Mouse (Mus musculus): Measurements from ENCODE around the gene Fam19a2.

Gene Fam19a2

DNA sequence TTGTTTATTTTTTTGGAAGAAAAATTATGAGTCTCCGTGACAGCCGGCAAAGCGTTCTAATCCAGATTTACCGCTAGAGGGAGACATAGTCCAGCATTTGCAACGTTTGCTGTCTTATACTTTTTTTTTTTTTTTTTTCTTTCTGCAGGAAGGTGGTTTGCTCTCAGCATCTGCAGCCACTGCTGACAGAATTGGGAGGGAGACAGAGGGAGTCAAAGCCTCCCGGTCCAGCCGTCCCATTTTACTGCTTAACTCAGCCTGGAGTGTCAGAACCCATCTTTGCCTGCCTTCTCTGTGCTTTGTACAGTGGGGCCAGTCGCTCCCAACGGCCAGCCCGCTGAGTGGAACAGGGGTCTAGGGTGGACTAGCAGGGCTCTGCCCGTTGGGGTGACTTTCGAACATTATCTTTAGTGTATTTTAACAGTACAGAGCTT lies at the start of gene Fam19a2:
Gene Fam19a2, plus strand, starts transcription at position 121 of the 434 bp plus-strand sequence.
- no peak for DNase-seq (ENCODE audit: low spot score)

DNA sequence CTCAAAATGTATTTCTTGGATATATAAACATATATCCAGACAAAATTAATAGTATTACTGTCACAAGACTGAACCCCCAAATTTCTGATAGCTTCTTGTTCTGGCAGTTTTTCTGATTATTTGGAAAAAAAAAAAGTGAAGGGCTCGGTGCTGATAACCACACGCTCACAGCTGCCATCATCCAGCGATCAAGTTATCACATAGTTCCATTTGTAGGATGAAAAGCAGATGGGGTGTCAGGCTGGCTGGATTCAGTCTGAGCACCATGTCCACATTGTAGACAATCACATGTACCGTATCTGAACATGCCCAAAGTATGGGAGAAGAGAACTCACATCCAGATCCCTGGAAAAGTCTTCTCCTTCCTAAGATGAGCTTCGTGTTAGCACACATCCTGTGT lies 41.0 kb upstream of the Fam19a2 start:
- no peak for DNase-seq (ENCODE audit: low spot score)

DNA sequence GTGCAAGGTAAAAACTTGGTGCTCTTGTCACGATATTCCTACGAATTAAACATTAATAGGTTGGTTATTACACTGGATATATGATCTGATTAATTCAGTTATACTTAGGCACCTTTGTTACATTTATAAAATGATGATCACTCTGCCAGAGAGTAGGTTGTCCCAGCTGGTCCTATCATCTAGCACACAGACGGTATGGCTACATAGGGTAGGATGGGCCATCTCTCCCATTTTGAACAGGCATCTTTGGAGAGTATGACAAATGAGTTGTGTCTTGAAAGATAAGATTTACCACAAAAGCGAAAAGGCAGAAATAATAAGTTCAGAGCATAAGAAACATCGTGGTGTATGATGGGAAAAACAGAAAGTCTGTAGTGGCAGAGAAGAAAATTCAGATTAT lies 34.4 kb upstream of the Fam19a2 start:
- DNase-seq (ENCODE audit: low spot score): no peak

DNA sequence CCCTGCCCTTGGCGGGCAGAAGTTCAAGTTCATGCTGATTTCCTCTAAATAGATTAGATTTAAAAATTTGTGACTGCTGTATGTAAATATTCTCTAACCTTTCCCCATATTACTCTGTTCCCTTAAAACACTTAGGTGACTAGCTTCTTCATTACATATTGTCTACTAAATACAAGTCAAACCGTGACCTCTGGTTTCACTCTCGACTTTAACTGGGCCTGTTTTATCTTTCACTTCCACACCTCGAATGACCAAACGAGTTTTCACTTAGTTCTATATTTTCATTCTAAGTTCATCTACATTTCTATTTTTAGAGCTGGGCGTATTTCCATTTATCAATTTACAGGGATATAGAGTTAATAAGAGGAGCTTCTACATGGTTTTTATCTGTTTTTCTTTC lies 15.7 kb upstream of the Fam19a2 start:
- no peak for DNase-seq (ENCODE audit: low spot score)

DNA sequence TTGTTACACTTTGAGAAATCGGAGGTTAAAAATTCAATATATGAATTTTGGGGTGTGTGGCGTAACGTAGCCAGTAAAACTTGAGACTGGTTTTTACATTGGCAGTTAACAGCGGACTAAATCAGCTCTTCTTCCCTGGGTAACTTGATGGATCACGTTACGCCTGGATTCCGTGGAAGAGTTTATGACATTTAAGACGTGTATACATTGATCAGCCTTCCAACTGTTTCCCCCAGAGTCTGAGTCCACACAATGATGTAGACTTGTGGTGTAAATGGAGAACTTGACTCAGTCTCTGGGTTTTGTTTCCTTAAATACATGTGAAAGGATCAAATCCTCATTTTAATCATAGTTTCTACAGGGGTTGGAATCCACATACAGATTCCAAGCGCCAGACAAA lies 11.9 kb upstream of the Fam19a2 start:
- DNase-seq (ENCODE audit: low spot score): no peak

DNA sequence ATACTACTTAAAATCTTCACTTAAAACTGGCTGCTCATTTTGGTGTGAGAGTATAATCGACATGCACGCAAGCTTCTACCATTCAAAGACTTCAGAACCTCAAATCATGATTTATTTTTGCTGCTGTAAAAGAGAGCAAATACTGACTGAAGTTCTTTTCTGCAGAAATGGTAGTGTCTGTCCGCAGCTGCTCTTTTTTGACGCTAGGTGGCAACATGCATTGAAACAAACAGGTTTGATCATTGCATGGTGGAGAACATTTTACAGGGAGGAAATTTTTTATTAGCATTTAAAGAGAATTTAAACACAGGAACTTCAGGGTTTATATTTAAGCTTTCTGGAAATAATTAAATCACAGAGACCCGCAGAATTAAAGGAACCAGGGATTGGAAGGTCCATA lies 9.5 kb upstream of the Fam19a2 start:
- no peak for DNase-seq (ENCODE audit: low spot score)

DNA sequence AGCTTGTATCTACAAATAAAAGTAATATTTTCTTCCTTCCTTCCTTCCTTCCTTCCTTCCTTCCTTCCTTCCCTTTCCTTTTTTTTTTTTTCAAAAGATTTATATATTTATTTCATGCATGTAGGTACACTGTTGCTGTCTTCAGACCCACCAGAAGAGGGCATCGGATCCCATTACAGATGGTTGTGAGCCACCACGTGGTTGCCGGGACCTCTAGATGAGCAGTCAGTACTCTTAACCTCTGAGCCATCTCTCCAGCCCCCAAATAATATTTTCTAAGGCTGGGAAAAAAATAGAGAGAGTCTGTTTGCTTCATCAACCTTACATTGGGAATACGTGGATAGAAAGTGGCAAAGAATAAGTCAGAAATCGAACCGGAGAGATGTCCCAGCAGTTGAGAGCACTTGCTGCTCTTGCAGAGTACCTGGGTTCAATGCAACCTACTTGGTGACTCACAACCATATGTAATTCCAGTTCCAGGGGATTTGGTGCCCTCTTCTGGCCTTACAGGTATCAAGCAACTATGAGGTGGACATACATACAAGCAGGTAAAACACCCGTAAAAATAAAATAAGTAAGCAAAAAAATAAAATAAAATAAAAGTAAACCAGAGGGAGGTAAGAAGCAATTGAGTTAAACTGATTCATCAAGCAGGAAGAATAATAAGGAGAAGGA lies 8.0 kb upstream of the Fam19a2 start:
- no peak for DNase-seq (ENCODE audit: low spot score)

DNA sequence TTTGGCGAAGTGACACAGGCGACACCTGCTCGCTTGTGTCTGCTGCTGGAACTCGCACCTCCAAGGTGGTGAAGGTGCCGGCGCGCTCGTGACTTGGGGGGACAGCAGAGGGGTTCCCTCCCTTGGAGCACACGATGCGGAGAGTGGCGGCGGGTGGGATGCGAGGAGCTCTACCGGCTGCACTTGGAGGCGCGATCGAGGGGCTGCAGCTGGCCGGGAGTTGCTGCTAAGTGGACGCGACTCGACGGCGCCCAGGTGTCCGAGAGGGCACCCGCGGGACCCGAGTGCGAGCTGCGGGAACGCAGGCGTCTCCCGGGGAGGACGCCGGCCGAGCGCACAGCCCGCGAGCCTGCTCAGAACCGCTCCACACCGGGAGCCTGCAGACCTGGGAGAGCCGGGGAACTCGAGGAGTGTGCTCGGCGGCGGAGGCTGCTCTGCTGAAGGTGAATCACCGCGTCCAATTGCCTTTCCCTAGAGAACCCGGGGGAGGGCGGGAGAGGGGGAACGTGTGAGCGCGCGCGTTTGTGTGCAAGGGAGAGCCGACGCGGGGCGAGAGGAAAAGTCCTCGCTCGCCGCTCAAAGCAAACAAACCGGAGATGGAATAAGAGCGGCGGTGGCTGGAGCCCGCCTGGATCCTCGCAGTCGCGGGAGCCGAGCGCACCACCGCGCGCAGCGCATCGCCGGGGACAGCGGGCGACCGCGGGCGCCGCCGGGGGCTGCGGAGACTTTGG lies 830 bp downstream of the Fam19a2 start:
- no peak for DNase-seq (ENCODE audit: low spot score)

DNA sequence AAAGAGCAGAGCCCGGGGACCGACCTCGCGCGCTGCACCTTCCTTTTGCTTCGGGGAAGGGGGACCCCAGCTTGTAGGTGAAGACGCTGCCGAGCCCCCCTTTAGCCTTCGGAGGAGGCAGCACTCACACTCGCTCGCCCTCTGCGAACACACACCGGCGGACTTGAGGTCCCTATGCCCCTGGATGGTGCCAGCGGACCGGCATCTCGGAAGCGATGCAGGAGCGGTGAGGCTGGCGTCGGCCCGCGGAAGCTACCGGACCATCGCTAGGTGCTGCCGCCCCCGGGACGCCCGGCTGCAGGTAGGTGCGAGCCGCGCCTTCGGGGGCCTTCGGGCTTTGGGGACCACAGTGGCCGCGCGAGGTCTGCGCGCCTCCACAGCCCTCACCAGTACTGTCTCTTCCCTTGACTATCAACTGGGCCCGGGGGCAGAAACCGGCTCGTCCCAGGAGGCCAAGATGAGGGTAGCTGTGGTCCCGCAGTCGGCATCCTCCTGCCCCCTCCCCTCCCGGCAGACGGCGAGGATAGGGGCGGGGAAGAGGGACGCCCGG lies 1.5 kb downstream of the Fam19a2 start:
- DNase-seq (ENCODE audit: low spot score): no peak

DNA sequence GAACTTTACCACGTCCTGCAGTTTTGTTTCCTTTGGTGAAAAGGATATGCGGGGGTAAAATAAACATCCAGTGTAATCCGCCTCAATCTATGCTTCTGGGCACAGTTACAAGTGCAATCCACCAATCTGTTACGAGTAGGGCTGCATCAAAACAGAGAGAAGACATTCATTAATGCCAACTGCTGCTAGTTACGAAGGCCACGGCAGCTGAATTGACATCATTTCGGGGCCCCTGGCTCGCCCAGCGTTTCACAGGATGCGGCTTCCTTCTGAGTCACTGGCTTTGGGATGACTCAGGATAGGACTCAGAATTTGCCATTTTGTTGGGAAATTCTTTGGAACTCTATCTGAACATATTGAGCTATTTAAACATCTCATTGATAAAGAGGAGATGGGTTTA lies 4.8 kb downstream of the Fam19a2 start:
- no peak for DNase-seq (ENCODE audit: low spot score)

DNA sequence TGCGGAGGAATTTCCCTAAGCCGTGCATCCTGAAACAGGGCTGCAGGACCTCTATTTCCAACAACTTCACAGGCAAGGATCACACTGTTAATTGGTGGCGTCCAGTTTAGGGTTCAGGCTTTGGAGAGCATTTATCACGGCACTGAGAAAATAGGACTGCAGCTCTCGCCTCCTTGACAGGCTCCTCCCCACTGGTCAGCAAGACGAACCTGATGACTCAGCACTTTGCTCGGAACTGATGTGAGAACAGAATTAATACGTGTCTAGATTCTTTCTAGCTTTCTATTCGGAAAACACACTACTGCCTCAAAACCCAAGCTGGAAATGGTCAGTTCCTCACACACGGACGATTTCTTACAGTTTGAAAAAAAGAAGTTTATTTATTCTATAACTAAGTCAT lies 10.8 kb downstream of the Fam19a2 start:
- no peak for DNase-seq (ENCODE audit: low spot score)

DNA sequence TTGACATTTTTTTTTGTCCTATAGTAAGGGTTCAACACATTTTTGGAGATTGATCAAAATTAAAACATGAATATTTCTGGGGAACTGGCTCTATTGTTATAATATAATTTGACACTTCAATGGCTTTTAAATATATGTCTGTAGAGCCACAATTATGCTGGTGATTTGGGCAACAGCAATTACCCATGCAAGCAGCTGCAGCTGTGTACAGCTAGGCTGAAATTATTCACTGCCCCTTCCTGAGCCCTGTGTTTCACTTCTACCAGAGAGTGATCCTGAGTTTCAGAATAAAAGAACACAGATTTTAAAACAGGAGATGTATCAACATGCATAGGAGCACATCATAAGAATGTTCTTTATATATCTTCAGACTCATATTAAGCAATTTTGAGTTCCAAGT lies 43.5 kb downstream of the Fam19a2 start:
- no peak for DNase-seq (ENCODE audit: low spot score)

DNA sequence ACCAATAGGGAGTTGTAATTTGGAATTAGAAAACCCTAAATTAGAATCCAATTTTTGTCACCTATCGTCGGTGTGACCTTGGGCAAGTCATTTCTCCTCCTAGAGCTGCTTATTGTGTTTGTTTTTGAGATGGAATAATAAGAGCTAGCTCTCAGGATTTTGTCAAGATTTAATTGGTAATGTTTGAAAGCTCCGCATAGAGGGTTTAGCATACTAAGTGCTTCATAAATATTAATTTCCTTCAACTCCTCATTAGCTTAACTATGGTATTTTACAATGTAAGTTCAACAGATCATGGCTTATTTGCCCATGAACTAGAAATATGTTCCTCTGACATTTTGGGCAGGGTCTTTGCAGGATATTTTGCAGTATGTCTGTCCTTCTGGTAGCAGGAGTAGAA lies 62.5 kb downstream of the Fam19a2 start:
- DNase-seq (ENCODE audit: low spot score): no peak

DNA sequence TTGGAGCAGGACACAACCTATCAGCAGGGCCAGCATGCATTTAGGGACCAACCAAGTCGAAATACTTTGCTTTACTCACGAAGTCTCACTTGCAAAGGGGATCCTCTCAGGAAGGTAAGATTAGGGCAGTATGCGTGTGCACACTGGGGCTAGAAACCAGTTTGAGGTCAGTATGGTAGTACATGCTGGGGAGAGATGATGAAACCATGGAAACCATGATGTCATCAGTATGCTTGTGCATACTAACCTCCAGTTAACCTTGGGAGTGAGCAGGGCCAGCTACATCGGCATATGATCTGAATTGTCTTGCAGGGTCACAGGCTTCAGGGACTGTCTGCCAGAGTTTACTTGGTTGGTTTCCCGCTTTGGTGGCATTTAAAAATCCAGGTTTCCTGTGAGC lies 77.5 kb downstream of the Fam19a2 start:
- DNase-seq (ENCODE audit: low spot score): no peak

DNA sequence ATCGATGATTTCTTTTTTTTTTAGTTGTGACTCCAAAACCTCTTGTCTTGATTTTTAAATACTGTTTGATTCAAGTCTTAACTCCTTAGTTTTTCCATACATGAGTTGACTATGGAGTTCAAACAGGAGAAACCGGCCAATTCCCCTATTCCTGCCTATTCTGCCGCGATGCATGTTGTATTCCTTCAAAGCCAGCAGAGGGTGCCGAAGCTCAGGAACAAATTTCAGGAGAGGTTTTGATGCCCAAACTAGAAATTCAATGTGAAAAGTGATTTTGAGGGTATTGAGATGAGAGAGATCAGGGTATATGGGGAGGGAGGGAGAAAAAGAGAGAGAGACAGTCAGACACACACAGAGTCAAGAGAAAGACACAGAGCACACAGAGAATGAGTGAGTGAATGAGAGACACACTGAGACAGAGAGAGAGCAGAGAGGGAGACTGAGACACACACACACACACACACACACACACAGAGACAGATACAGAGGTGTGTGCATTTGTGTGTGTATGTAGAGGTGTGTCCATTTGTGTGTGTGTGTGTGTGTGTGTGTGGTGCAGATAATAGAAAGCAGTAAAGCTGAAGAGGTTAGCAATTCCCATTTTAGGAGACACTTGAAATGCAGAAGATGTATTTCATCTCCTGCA lies 78.9 kb downstream of the Fam19a2 start:
- no peak for DNase-seq (ENCODE audit: low spot score)

DNA sequence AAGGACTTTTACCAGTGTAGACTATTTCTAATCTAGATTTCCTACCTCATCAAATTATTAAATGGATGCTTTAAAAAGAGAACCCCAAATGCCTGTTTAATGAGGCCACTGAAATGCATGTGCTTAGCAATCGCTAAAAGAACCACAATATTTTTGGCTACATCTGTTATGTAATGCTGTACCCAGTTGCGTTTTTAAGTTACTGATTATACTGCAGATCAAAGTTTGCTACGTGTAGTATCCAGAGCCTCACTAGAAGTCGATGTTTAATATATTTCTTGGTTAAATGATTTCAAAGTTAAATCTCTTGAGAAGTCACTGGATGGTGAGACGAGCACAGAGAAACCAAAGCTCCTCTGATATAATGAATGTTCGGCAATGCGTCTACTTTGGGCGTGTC lies 82.5 kb downstream of the Fam19a2 start:
- DNase-seq (ENCODE audit: low spot score): no peak

DNA sequence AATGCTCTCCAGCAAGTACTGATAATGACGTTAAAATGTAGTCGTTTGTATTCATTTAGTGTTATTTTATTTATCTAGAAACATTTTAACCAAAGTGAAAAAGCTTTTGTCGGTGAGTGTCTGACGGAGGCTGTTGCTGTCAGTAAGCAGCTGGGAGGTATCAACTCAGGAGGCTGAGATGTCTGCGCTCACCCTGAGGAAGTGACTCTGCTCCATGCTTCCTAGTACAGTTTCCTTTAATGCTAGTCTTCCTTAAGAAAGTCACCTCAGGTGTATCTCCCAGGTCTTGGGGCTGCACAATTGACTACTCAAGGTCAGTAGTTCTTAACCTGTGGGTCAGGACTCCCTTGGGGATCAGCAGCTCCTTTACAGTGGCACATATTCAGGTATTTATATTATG lies 89.9 kb downstream of the Fam19a2 start:
- DNase-seq (ENCODE audit: low spot score): no peak

DNA sequence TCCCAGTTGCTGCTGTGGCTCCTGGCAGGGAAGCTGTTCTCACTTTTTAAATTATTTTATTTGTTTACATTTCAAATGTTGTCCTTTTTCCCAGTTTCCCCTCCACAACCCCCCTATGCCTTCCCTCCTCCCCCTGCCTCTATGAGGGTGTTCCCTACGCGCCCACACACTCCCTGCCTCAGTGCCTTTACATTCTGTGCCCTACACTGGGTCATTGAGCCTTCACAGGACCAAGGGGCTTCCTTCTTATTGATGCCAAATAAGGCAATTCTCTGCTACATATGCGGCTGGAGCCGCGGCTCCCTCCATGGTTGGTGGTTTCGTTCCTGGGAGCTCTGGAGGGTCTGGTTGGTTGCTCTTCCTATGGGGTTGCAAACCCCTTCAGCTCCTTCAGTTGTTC lies 93.2 kb downstream of the Fam19a2 start:
- DNase-seq (ENCODE audit: low spot score): no peak

DNA sequence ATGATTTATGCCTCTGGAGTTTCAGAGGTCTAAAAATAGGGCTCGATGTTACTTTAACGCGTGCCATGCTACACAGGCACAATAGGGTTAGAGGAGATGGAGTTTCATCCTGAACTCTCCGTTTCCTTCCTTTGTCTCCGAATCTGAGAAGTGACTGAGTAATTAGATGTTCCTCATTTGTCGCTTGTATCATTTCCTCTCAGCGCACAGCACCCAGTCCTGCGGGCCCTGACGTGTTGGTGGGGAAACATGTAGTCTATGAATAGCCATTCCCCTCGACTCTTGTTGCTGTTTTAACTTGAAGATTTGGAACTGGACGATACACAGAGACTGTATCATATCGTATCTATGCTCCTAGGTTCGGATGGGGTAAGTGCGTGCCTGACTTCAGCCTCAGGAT lies 96.7 kb downstream of the Fam19a2 start:
- DNase-seq (ENCODE audit: low spot score): no peak

DNA sequence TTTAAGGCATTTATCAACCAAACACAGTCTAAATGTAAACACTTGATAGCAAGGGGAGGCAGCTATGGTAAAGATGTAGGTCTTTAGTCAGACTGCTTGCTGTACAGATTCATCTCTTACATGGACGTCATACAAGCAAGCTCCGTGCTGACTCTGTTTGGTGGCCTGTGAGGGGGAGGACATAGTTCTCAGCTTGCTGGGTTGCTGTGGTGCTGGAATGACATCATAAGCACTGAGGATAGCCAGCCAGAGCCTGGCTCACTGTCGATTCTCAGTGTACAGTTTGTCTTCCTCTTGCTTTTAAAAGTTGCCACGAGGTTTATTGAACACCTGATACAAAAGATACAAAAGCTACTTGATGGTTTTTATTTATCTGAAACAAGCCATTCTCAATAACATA lies 100.8 kb downstream of the Fam19a2 start:
- DNase-seq (ENCODE audit: low spot score): no peak

DNA sequence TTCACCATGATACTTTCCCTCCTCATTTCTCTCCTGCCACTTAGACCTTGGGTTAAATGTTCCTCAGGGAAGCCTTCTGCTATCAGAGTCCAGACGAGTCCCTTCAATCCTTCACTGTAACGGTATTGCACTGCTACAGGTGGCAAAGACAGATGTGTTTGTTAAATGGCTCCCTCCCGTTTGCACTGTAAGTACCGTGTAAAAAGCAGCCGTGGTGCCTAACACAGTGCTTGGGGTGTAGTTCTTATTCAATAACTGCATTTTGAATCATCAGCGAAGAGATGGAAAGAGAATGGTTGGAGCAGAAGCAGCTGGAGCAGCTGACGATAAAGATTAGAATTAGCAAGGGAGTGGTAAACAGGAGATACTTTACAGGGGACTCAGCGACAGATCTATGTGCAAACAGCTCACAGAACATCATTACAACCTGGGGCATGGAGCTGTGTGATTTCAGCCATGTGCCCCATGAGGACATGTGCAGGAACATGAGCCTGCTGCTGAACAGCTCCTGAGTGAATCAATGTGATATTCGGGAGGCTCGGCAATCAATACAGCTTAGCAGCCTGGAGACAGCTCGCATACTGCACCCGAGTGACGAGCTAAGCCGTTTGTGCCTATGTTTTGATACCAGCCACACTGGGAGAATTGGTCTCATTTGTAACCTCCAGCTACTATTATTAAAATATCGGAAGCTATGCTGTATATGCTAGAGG lies 103.5 kb downstream of the Fam19a2 start:
- no peak for DNase-seq (ENCODE audit: low spot score)

DNA sequence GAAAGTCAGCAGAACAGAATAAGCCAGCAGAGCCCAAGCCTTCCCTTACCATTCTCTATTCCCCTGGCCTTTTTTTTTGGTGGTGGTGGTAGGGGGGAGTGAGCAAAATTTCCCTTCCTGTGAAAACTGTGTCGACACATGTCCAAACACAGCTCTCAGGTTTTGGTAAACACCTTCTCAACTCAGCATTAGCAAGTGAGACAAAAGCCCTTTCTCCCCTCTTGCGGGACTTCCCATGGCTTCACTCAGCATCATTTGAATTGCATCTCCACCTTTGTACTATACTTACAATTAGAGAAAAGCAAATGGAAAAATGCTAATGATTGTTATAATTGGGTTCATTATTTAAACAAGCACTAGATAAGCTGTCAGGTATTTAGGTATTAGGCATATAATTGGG lies 119.5 kb downstream of the Fam19a2 start:
- DNase-seq (ENCODE audit: low spot score): no peak

DNA sequence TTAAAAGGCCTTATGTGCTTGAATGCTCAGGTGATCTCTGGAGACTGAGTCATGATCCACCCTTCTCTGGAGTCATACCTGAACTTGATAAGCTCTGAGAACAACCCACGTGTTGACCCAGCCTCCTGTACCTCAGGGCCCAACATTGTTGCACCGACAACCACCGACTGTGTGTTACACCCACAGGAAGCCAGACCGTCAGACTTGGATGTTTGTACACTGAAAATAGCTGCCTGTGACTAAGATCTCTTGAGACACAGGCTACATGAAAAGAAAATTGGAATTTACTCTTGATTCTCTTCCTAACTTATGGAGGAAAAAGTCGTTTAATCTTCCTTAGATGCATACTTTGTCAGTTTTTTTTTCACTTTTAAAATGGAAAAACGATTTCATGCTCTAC lies 121.8 kb downstream of the Fam19a2 start:
- DNase-seq (ENCODE audit: low spot score): no peak

All from urinary bladder, postnatal 10 days (tissue).